Mouse (Mus musculus): Measurements from ENCODE around the gene Trip10.

Gene Trip10

GRCm38 (mm10) chr17:57234254-57234928, 14.9 kb upstream of the Trip10 start:
- in situ Hi-C loops (cut with MboI), result no loop called here

- in situ Hi-C loops (cut with MboI), result no loop called here
Observed at GRCm38 (mm10) chr17:57235803-57236202, 13.5 kb upstream of the Trip10 start.

GRCm38 (mm10) chr17:57237181-57237580, 12.1 kb upstream of the Trip10 start:
- in situ Hi-C loops (cut with MboI), result no loop called here

GRCm38 (mm10) chr17:57243650-57244370, 5.4 kb upstream of the Trip10 start:
- in situ Hi-C loops (cut with MboI), result loop anchor here (10.0 kb wide), 1 partner anchor 91 kb away; no protein-coding TSS in a partner anchor

GRCm38 (mm10) chr17:57245311-57245929, 3.8 kb upstream of the Trip10 start:
- in situ Hi-C loops (cut with MboI), result loop anchor here (10.0 kb wide), 1 partner anchor 89 kb away; no protein-coding TSS in a partner anchor

GRCm38 (mm10) chr17:57246663-57247392, 2.4 kb upstream of the Trip10 start:
- in situ Hi-C loops (cut with MboI), result loop anchor here (10.0 kb wide), 1 partner anchor 88 kb away; no protein-coding TSS in a partner anchor

- in situ Hi-C loops (cut with MboI), result loop anchor here (10.0 kb wide), 1 partner anchor 87 kb away; no protein-coding TSS in a partner anchor
Observed at GRCm38 (mm10) chr17:57247393-57248200, 1.7 kb upstream of the Trip10 start.

GRCm38 (mm10) chr17:57248201-57248699, 1.0 kb upstream of the Trip10 start, which contains the start of gene Gpr108:
Gene Gpr108, minus strand, starts transcription at chr17:57248446.
- in situ Hi-C loops (cut with MboI), result loop anchor here (10.0 kb wide), 1 partner anchor 87 kb away; no protein-coding TSS in a partner anchor

GRCm38 (mm10) chr17:57248771-57249170, 484 bp upstream of the Trip10 start:
- in situ Hi-C loops (cut with MboI), result loop anchor here (10.0 kb wide), 1 partner anchor 86 kb away; no protein-coding TSS in a partner anchor

- in situ Hi-C loops (cut with MboI), result no loop called here
Observed at GRCm38 (mm10) chr17:57250461-57251160, 1.4 kb downstream of the Trip10 start.

GRCm38 (mm10) chr17:57251431-57251830, 2.2 kb downstream of the Trip10 start:
- in situ Hi-C loops (cut with MboI), result no loop called here

- in situ Hi-C loops (cut with MboI), result no loop called here
Observed at GRCm38 (mm10) chr17:57253306-57253705, 4.1 kb downstream of the Trip10 start.

GRCm38 (mm10) chr17:57255354-57255753, 6.1 kb downstream of the Trip10 start:
- in situ Hi-C loops (cut with MboI), result no loop called here

GRCm38 (mm10) chr17:57256921-57257485, 7.7 kb downstream of the Trip10 start:
- in situ Hi-C loops (cut with MboI), result no loop called here

- in situ Hi-C loops (cut with MboI), result no loop called here
Observed at GRCm38 (mm10) chr17:57258191-57258590, 8.9 kb downstream of the Trip10 start.

- in situ Hi-C loops (cut with MboI), result no loop called here
Observed at GRCm38 (mm10) chr17:57259742-57260141, 10.5 kb downstream of the Trip10 start.

- in situ Hi-C loops (cut with MboI), result no loop called here
Observed at GRCm38 (mm10) chr17:57260351-57260750, 11.1 kb downstream of the Trip10 start.

GRCm38 (mm10) chr17:57261286-57261685, 12.0 kb downstream of the Trip10 start:
- in situ Hi-C loops (cut with MboI), result no loop called here

- in situ Hi-C loops (cut with MboI), result no loop called here
Observed at GRCm38 (mm10) chr17:57261796-57262195, 12.5 kb downstream of the Trip10 start.

Measured in mature B cell (primary cell).